Mouse (Mus musculus): ENCODE measurements around the gene Adcy1.

- TF ChIP-seq CHD2 (IDR thresholded peaks at IDR 0.05; ENCODE audit: low read depth, low read length) (no peak), ZNF384 (IDR thresholded peaks at IDR 0.05; ENCODE audit: low read depth, low read length) (no peak)
Observed at GRCm38 (mm10) chr11:7113687-7114086, 50.4 kb downstream of the Adcy1 start.

Data from ES-E14 (cell line).